Comparison of ENCODE assay signal across 7 mouse cellular contexts in the genomic region with DNA sequence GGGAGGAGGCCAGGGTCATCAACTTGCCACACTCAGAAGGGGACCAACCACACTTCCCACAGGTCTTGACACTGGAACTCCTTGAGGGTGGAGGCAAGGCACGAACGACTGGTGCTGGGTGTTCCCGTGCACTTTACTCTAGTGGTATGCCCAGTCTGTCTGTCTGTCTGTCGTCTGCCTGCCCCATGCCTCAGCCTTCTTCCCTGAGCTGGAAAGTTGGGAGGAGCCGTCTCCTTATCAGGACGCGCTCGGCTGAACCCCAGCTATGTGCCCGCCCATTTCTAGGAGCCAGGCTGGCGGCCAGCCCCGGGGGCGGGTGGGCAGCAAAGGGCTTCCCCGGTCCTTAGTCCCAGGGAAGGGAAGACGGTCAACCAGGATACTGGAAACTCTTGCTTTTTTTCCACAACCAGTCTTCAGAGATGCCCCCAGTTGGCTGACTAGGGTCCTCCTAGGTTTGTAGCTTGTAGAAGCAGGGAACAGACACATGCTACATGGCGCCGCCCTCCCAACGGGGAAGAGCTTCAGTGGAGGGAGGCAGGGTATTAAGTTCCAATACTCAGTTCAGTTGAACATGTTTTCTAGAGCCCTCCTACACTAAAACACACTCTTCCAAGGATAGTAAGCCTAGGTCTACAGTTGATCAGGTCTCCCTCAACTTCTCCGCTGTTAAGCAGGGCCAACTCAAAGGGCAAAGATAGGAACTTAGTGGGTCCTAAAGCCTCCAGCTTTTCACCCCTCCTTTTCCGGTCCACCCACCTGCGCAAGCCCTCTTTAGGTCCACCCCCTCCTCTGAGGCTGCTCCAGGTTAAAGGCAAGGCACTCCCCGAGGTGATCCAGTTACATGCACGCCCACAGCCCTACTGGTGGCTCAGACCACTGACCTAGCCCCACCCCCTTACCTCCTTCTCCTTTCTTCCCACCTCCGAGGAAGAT. TPM values are rescaled to one million over a fixed set of nuclear protein-coding genes. Genes with fewer than 3 reads are reported as not detected.
DNase-seq lines count a peak whose midpoint lies in the region; ATAC-seq lines count a peak whose summit lies in the region.

No protein-coding gene starts in this region.

- no peaks in the 10 kb centered on the region for H3K27me3 ChIP-seq in embryonic facial prominence, embryonic 12.5 days
- H3K27me3 ChIP-seq in midbrain, embryonic 10.5 days (ENCODE audit: low read depth, poor library complexity, severe bottlenecking), result peaks cover 26% of the 10 kb centered on the region

- peaks cover 52% of the 10 kb centered on the region for H3K4me1 ChIP-seq in embryonic facial prominence, embryonic 12.5 days
- peaks cover 91% of the 10 kb centered on the region for H3K4me1 ChIP-seq in midbrain, embryonic 10.5 days

- H3K9ac ChIP-seq in embryonic facial prominence, embryonic 12.5 days, result peak overlapping the region; percentile 97

- peak; percentile 36 to 61 for DNase-seq in adrenal gland, adult 18-20 months (ENCODE audit: low spot score in 2 of 2)
- peak; percentile 67 to 77 for DNase-seq in heart, postnatal 10 days
- DNase-seq in kidney, postnatal 25 days, result peak; percentile 68 to 90
- peak; percentile 67 for DNase-seq in midbrain, embryonic 10.5 days (ENCODE audit: low spot score)
- peak; percentile 37 for DNase-seq in thymus, postnatal 4 days
- DNase-seq in layer of hippocampus, postnatal 14 days (ENCODE audit: low spot score in 2 of 2), result no peak

- peak overlapping the region; percentile 96 for H3K4me2 ChIP-seq in embryonic facial prominence, embryonic 12.5 days (replicated peaks)

- no peaks in the 10 kb centered on the region for H3K9me3 ChIP-seq in embryonic facial prominence, embryonic 12.5 days
- no peaks in the 10 kb centered on the region for H3K9me3 ChIP-seq in midbrain, embryonic 10.5 days (replicated peaks)

- under 1% methylated on average over 23 of the region's 23 CpGs for WGBS in embryonic facial prominence, embryonic 12.5 days
- WGBS in midbrain, embryonic 10.5 days, result 1% methylated on average over 23 of the region's 23 CpGs

- intact Hi-C loops in heart, postnatal 10 days (cut with DNase I), result loop anchor here (2.0 kb wide), 1 partner anchor 25 kb away; no protein-coding TSS in a partner anchor

- peak overlapping the region; percentile 97 for H3K27ac ChIP-seq in embryonic facial prominence, embryonic 12.5 days
- peak overlapping the region; percentile 95 for H3K27ac ChIP-seq in midbrain, embryonic 10.5 days (replicated peaks)

- peak; percentile 50; the same call in 1 of the 2 replicates for ATAC-seq in embryonic facial prominence, embryonic 12.5 days (ENCODE audit: insufficient number of reproducible peaks, insufficient read depth, low FRiP score, low TSS enrichment)

- H3K4me3 ChIP-seq in embryonic facial prominence, embryonic 12.5 days, result peak overlapping the region; percentile 88
- peak overlapping the region; percentile 88 for H3K4me3 ChIP-seq in midbrain, embryonic 10.5 days

- H3K36me3 ChIP-seq in embryonic facial prominence, embryonic 12.5 days, result peaks cover 5% of the 10 kb centered on the region
- peaks cover 11% of the 10 kb centered on the region for H3K36me3 ChIP-seq in midbrain, embryonic 10.5 days

RNA-seq across cellular contexts. Expression of a gene that starts 3.7 kb away (rescaled TPM):
- 1 to 10 TPM; 5.4 to 5.5 TPM for total RNA-seq in adrenal gland, adult 18-20 months (2021)
- 25.4 and 26.0 TPM in 2 replicates for polyA plus RNA-seq in embryonic facial prominence, embryonic 12.5 days (2016; fragmentation: Nextera tagmentation; extraction: Ambion mirVana)
- total RNA-seq in heart, postnatal 10 days (2021), result 10 to 100 TPM; 16.1 to 19.4 TPM
- polyA plus RNA-seq in midbrain, embryonic 10.5 days (2016; fragmentation: Nextera tagmentation; extraction: Ambion mirVana), result 3.8 and 4.4 TPM in 2 replicates
- 1 to 10 TPM; 2.6 to 2.9 TPM for total RNA-seq in layer of hippocampus, postnatal 14 days (2021)

Comparison
In these comparisons a context has a peak if more than half of its experiments do, and no peak if none do; other contexts are left out.
1. DNase-seq: peak in adrenal gland, adult 18-20 months (2 of 2), heart, postnatal 10 days (2 of 2), kidney, postnatal 25 days (2 of 2), midbrain, embryonic 10.5 days (single experiment) and thymus, postnatal 4 days (single experiment); none in layer of hippocampus, postnatal 14 days (0 of 2).